Comparison of ENCODE assay signal across 17 mouse cellular contexts in genomic region chr12:82196615-82197146, GRCm38 (mm10). TPM values are rescaled to one million over a fixed set of nuclear protein-coding genes. Genes with fewer than 3 reads are reported as not detected.
A peak's percentile ranks its signal among the peaks of the same experiment; 100 is the strongest.
DNase-seq lines count a peak whose midpoint lies in the region; ATAC-seq lines count a peak whose summit lies in the region.
"Had no signal": no experiment of that assay in that cellular context is flagged by ENCODE, and none has a peak within 500 bp of the region (broad histone marks: within the 10 kb centered on the region; RNA-seq: fewer than 3 reads in every experiment).

No protein-coding gene starts in this region.

- H3K27me3 ChIP-seq in hindbrain, embryonic 14.5 days (ENCODE audit: control insufficient read depth, insufficient read depth, low read length): no peaks in the 10 kb centered on the region
- no peaks in the 10 kb centered on the region for H3K27me3 ChIP-seq in hindbrain, embryonic 11.5 days (ENCODE audit: control insufficient read depth, insufficient read depth, low read length)
- no peaks in the 10 kb centered on the region for H3K27me3 ChIP-seq in midbrain, embryonic 13.5 days
- H3K27me3 ChIP-seq in midbrain, embryonic 16.5 days (ENCODE audit: control insufficient read depth, insufficient read depth, low read depth, low read length): no peaks in the 10 kb centered on the region
- H3K27me3 ChIP-seq: hindbrain, embryonic 15.5 days; midbrain, embryonic 12.5 days had no signal

- no peak overlapping the region for H3K4me3 ChIP-seq in hindbrain, embryonic 14.5 days (replicated peaks; ENCODE audit: low read length)
- no peak overlapping the region for H3K4me3 ChIP-seq in hindbrain, embryonic 11.5 days (ENCODE audit: low read depth, low read length)
- no peak overlapping the region for H3K4me3 ChIP-seq in midbrain, embryonic 13.5 days (replicated peaks)
- no peak overlapping the region for H3K4me3 ChIP-seq in midbrain, embryonic 16.5 days (ENCODE audit: low read depth, low read length)
- H3K4me3 ChIP-seq: hindbrain, embryonic 15.5 days; midbrain, embryonic 12.5 days had no signal

- H3K9ac ChIP-seq in hindbrain, embryonic 14.5 days: no peak overlapping the region
- H3K9ac ChIP-seq in hindbrain, embryonic 11.5 days (ENCODE audit: low read depth, low read length): no peak overlapping the region
- no peak overlapping the region for H3K9ac ChIP-seq in midbrain, embryonic 13.5 days (replicated peaks)
- H3K9ac ChIP-seq in midbrain, embryonic 16.5 days (ENCODE audit: low read depth, low read length): no peak overlapping the region
- H3K9ac ChIP-seq: hindbrain, embryonic 15.5 days; midbrain, embryonic 12.5 days had no signal

- ATAC-seq in hindbrain, embryonic 14.5 days (ENCODE audit: low FRiP score): peak; percentile 60; the same call in 1 of the 2 replicates
- ATAC-seq in hindbrain, embryonic 11.5 days (ENCODE audit: low FRiP score): no peak
- ATAC-seq in midbrain, embryonic 13.5 days: no peak
- ATAC-seq in midbrain, embryonic 16.5 days: no peak
- peak; percentile 9; the same call in 1 of the 2 replicates for ATAC-seq in common myeloid progenitor, adult 5-6 weeks (replicated peaks; ENCODE audit: low read depth, poor library complexity, severe bottlenecking)

- H3K36me3 ChIP-seq in hindbrain, embryonic 14.5 days (replicated peaks; ENCODE audit: control insufficient read depth, insufficient read depth): no peaks in the 10 kb centered on the region
- no peaks in the 10 kb centered on the region for H3K36me3 ChIP-seq in hindbrain, embryonic 11.5 days (ENCODE audit: control insufficient read depth, insufficient read depth, low read length)
- H3K36me3 ChIP-seq in midbrain, embryonic 13.5 days: no peaks in the 10 kb centered on the region
- H3K36me3 ChIP-seq in midbrain, embryonic 16.5 days (ENCODE audit: control insufficient read depth, insufficient read depth, low read length): no peaks in the 10 kb centered on the region
- H3K36me3 ChIP-seq: hindbrain, embryonic 15.5 days; midbrain, embryonic 12.5 days had no signal

- peaks cover 9% of the 10 kb centered on the region; the same call in 1 of the 2 replicates for H3K4me1 ChIP-seq in hindbrain, embryonic 14.5 days (replicated peaks; ENCODE audit: control insufficient read depth, insufficient read depth, low read length)
- no peaks in the 10 kb centered on the region for H3K4me1 ChIP-seq in hindbrain, embryonic 11.5 days (replicated peaks; ENCODE audit: control insufficient read depth, insufficient read depth, low read length)
- H3K4me1 ChIP-seq in midbrain, embryonic 13.5 days (replicated peaks): peaks cover 13% of the 10 kb centered on the region
- H3K4me1 ChIP-seq in midbrain, embryonic 16.5 days (ENCODE audit: control insufficient read depth, insufficient read depth, low read length): no peaks in the 10 kb centered on the region

- 19% methylated on average over 7 of the region's 7 CpGs for WGBS in hindbrain, embryonic 14.5 days
- 17% methylated on average over 7 of the region's 7 CpGs for WGBS in hindbrain, embryonic 11.5 days
- WGBS in midbrain, embryonic 13.5 days: 22% methylated on average over 7 of the region's 7 CpGs
- 27% methylated on average over 7 of the region's 7 CpGs for WGBS in midbrain, embryonic 16.5 days

- no peak overlapping the region for H3K27ac ChIP-seq in hindbrain, embryonic 14.5 days
- no peak overlapping the region for H3K27ac ChIP-seq in hindbrain, embryonic 11.5 days (ENCODE audit: low read depth, low read length)
- 0 out of 2 replicates have a peak overlapping the region, but pooled peaks have one; percentile 6 for H3K27ac ChIP-seq in midbrain, embryonic 13.5 days
- H3K27ac ChIP-seq in midbrain, embryonic 16.5 days (ENCODE audit: low read length): no peak overlapping the region
- H3K27ac ChIP-seq: hindbrain, embryonic 15.5 days; midbrain, embryonic 12.5 days had no signal

- no peak for DNase-seq in hindbrain, embryonic 14.5 days (ENCODE audit: low spot score)
- DNase-seq in hindbrain, embryonic 11.5 days (ENCODE audit: low spot score): no peak
- peak; percentile 53 for DNase-seq in retina, postnatal 1 day
- DNase-seq in cerebellum, adult 11 months: no peak
- DNase-seq in adipocyte (ENCODE audit: low spot score): no peak
- DNase-seq: adrenal gland, postnatal 14 days; cerebellum, adult 8-10 months; heart, adult 18-20 months; kidney, adult 8-10 months; kidney, postnatal 25 days; spleen, adult 18-20 months; thymus, adult 18-20 months had no signal

- H3K9me3 ChIP-seq in hindbrain, embryonic 14.5 days (ENCODE audit: control insufficient read depth, low read length): no peaks in the 10 kb centered on the region
- H3K9me3 ChIP-seq in hindbrain, embryonic 11.5 days (ENCODE audit: control insufficient read depth, low read length): no peaks in the 10 kb centered on the region
- H3K9me3 ChIP-seq in midbrain, embryonic 13.5 days: no peaks in the 10 kb centered on the region
- H3K9me3 ChIP-seq in midbrain, embryonic 16.5 days (replicated peaks; ENCODE audit: control insufficient read depth, low read length, poor library complexity, severe bottlenecking): no peaks in the 10 kb centered on the region
- H3K9me3 ChIP-seq: hindbrain, embryonic 15.5 days; midbrain, embryonic 12.5 days had no signal

- H3K4me2 ChIP-seq in hindbrain, embryonic 14.5 days (replicated peaks): no peak overlapping the region
- H3K4me2 ChIP-seq in hindbrain, embryonic 11.5 days (replicated peaks; ENCODE audit: low read depth, low read length): no peak overlapping the region
- H3K4me2 ChIP-seq in midbrain, embryonic 13.5 days (replicated peaks): no peak overlapping the region
- no peak overlapping the region for H3K4me2 ChIP-seq in midbrain, embryonic 16.5 days (ENCODE audit: low read length)
- H3K4me2 ChIP-seq: hindbrain, embryonic 15.5 days; midbrain, embryonic 12.5 days had no signal

RNA-seq across cellular contexts. Expression of gene Sipa1l1, which starts 27.6 kb away (rescaled TPM):
- polyA plus RNA-seq in hindbrain, embryonic 14.5 days (2014; fragmentation: Nextera tagmentation; extraction: Ambion mirVana): 13.0 and 14.1 TPM in 2 replicates
- polyA plus RNA-seq in hindbrain, embryonic 11.5 days (2014; fragmentation: Nextera tagmentation; extraction: Ambion mirVana): 22.1 and 30.8 TPM in 2 replicates
- polyA plus RNA-seq in midbrain, embryonic 13.5 days (2015; fragmentation: Nextera tagmentation; extraction: Ambion mirVana): 14.3 and 15.7 TPM in 2 replicates
- 11.2 and 13.5 TPM in 2 replicates for polyA plus RNA-seq in midbrain, embryonic 16.5 days (2015; fragmentation: Nextera tagmentation; extraction: Ambion mirVana)
- 41.3 and 47.9 TPM in 2 replicates for total RNA-seq in common myeloid progenitor, adult 5-6 weeks (2017)

Comparison
In these comparisons a context has a peak if more than half of its experiments do, and no peak if none do; other contexts are left out.
1. ATAC-seq: peak in hindbrain, embryonic 14.5 days (single experiment) and common myeloid progenitor, adult 5-6 weeks (single experiment); none in hindbrain, embryonic 11.5 days (single experiment), midbrain, embryonic 13.5 days (single experiment) and midbrain, embryonic 16.5 days (single experiment).